Mouse (Mus musculus) CH12.LX (cell line): ENCODE measurements around the gene Eif4g3. TPM values are rescaled to one million over a fixed set of nuclear protein-coding genes. Genes with fewer than 3 reads are reported as not detected.

Experiments used
- DNase-seq: peaks from one replicate; pipeline ENCODE4 v3.0.0-alpha.2; 2013; ENCODE audit errors: extremely low read depth
- H3K27ac ChIP-seq: 2 replicates; pipeline ENCODE4 v1.5.1; 2012; ENCODE audit warnings: low read depth, mild to moderate bottlenecking, control low read depth, moderate library complexity; ENCODE audit not compliant: insufficient read depth
- H3K27me3 ChIP-seq: replicated peaks from 2 replicates; pipeline ENCODE3; 2012; ENCODE audit warnings: inconsistent platforms
- H3K36me3 ChIP-seq, 2 experiments: replicated peaks in 1 of 2; 2 replicates each; pipeline versions ENCODE3 to v1.6.1; 2012; ENCODE audit warnings: inconsistent platforms in 1 of 2, low read length in 1 of 2, mild to moderate bottlenecking in 1 of 2, mixed read lengths in 1 of 2, moderate library complexity in 1 of 2; ENCODE audit not compliant: control insufficient read depth in 1 of 2, insufficient read depth in 1 of 2
- H3K4me1 ChIP-seq, 2 experiments: 2 replicates each; pipeline ENCODE4 v1.6.1; 2012; ENCODE audit warnings: inconsistent platforms in 1 of 2, moderate library complexity in 1 of 2; ENCODE audit not compliant: insufficient read depth in 2 of 2, control insufficient read depth in 1 of 2
- H3K4me2 ChIP-seq: 2 replicates; pipeline ENCODE4 v1.6.1; 2012; ENCODE audit warnings: low read depth, mild to moderate bottlenecking, control low read depth; ENCODE audit not compliant: poor library complexity, insufficient read depth, severe bottlenecking
- H3K4me3 ChIP-seq, 3 experiments: fragments of 150-350 bp in 1 of 3; sonication (generic) in 1 of 3; replicated peaks in 1 of 3; 2 replicates each; pipeline versions ENCODE3 to v1.5.1; 2011 to 2012; ENCODE audit warnings: low read depth in 2 of 3, low read length in 2 of 3, mild to moderate bottlenecking in 2 of 3, moderate library complexity in 2 of 3, control low read depth in 1 of 3, improper control_type of control experiment in 1 of 3, inconsistent platforms in 1 of 3, mixed read lengths in 1 of 3; ENCODE audit not compliant: poor library complexity in 1 of 3
- H3K79me2 ChIP-seq: replicated peaks from 2 replicates; pipeline ENCODE4 v1.6.1; 2012; ENCODE audit warnings: mild to moderate bottlenecking, moderate library complexity; ENCODE audit not compliant: control insufficient read depth, poor library complexity, insufficient read depth, severe bottlenecking; ENCODE audit errors: extremely low read depth
- H3K9ac ChIP-seq: 2 replicates; pipeline ENCODE4 v1.6.1; 2012; ENCODE audit warnings: low read depth, mild to moderate bottlenecking, control low read depth, moderate library complexity; ENCODE audit not compliant: insufficient read depth
- H3K9me3 ChIP-seq: replicated peaks from 2 replicates; pipeline ENCODE3; 2012; ENCODE audit warnings: low read length, inconsistent platforms, mixed read lengths
- CTCF ChIP-seq, 2 experiments: IDR thresholded peaks in 1 of 2; conservative IDR thresholded peaks in 1 of 2; 2 replicates each; pipeline ENCODE4 v1.5.1; 2011 to 2012; ENCODE audit warnings: low read depth in 2 of 2, low read length in 2 of 2, improper control_type of control experiment in 1 of 2, inconsistent platforms in 1 of 2, mild to moderate bottlenecking in 1 of 2, moderate library complexity in 1 of 2
- EP300 ChIP-seq: IDR thresholded peaks from 2 replicates; pipeline ENCODE4 v1.6.1; 2011; ENCODE audit warnings: low read length, improper control_type of control experiment
- IRF4 ChIP-seq: IDR thresholded peaks from 2 replicates; pipeline ENCODE4 v1.6.1; 2014; ENCODE audit warnings: low read depth, mild to moderate bottlenecking, inconsistent platforms, low read length, improper control_type of control experiment
- JUND ChIP-seq: conservative IDR thresholded peaks from 2 replicates; pipeline ENCODE4 v1.6.1; 2011; ENCODE audit warnings: low read depth, low read length, improper control_type of control experiment
- MAFK ChIP-seq: IDR thresholded peaks from 2 replicates; pipeline ENCODE4 v1.6.1; 2011; ENCODE audit warnings: low read length, improper control_type of control experiment; ENCODE audit not compliant: insufficient replicate concordance
- MAZ ChIP-seq: IDR thresholded peaks from 2 replicates; pipeline ENCODE4 v1.6.1; 2012; ENCODE audit warnings: low read depth, mild to moderate bottlenecking, inconsistent platforms, low read length, improper control_type of control experiment, moderate library complexity
- NRF1 ChIP-seq: IDR thresholded peaks from 2 replicates; pipeline ENCODE4 v1.6.1; 2014; ENCODE audit warnings: low read depth, mild to moderate bottlenecking, inconsistent platforms, low read length, improper control_type of control experiment, moderate library complexity
- PAX5 ChIP-seq: IDR thresholded peaks from 2 replicates; pipeline ENCODE4 v1.6.1; 2012; ENCODE audit warnings: low read length, inconsistent platforms, mixed read lengths
- POLR2A ChIP-seq: IDR thresholded peaks from 2 replicates; pipeline ENCODE4 v1.6.1; 2011; ENCODE audit warnings: low read depth, mild to moderate bottlenecking, improper control_type of control experiment, low read length
- POLR2AphosphoS2 ChIP-seq: IDR thresholded peaks from 2 replicates; pipeline ENCODE4 v1.6.1; 2011; ENCODE audit warnings: low read depth, low read length, improper control_type of control experiment
- RAD21 ChIP-seq: IDR thresholded peaks from 2 replicates; pipeline ENCODE4 v1.6.1; 2011; ENCODE audit warnings: low read depth, mild to moderate bottlenecking, low read length, improper control_type of control experiment, moderate library complexity
- RCOR1 ChIP-seq: conservative IDR thresholded peaks from 2 replicates; pipeline ENCODE4 v1.6.1; 2012; ENCODE audit warnings: low read depth, mild to moderate bottlenecking, inconsistent platforms, low read length, improper control_type of control experiment
- SIN3A ChIP-seq: IDR thresholded peaks from 2 replicates; pipeline ENCODE4 v1.6.1; 2012; ENCODE audit warnings: low read length, improper control_type of control experiment, inconsistent platforms
- SMC3 ChIP-seq: IDR thresholded peaks from 2 replicates; pipeline ENCODE4 v1.6.1; 2011; ENCODE audit warnings: low read depth, low read length, improper control_type of control experiment
- TCF12 ChIP-seq: IDR thresholded peaks from 2 replicates; pipeline ENCODE4 v1.6.1; 2014; ENCODE audit warnings: low read depth, mild to moderate bottlenecking, inconsistent platforms, low read length, improper control_type of control experiment
- UBTF ChIP-seq: IDR thresholded peaks from 2 replicates; pipeline ENCODE4 v1.6.1; 2012; ENCODE audit warnings: low read depth, mild to moderate bottlenecking, inconsistent platforms, low read length, improper control_type of control experiment, moderate library complexity
- USF1 ChIP-seq: IDR thresholded peaks from 2 replicates; pipeline ENCODE4 v1.6.1; 2014; ENCODE audit warnings: low read depth, mild to moderate bottlenecking, inconsistent platforms, low read length, improper control_type of control experiment
- ZMIZ1 ChIP-seq: IDR thresholded peaks from 2 replicates; pipeline ENCODE4 v1.6.1; 2012; ENCODE audit warnings: low read depth, mild to moderate bottlenecking, inconsistent platforms, low read length, improper control_type of control experiment
- ZNF384 ChIP-seq: IDR thresholded peaks from 2 replicates; pipeline ENCODE4 v1.6.1; 2012; ENCODE audit warnings: low read depth, low read length, improper control_type of control experiment, inconsistent platforms
- dilution Hi-C: fragments of 300-500 bp; cut with MboI; formaldehyde crosslinking; loops from 2 replicates; pipeline ENCODE4 v1.14.3; 2020; ENCODE audit warnings: low sequenced_read_pairs; ENCODE audit not compliant: extremely low pct_unique_long_range_greater_than_20kb, extremely low pct_ligation_motif_present
- in situ Hi-C: fragments of 300-500 bp; cut with MboI; formaldehyde crosslinking; loops from 3 replicates; pipeline ENCODE4 v1.14.3; 2019; ENCODE audit warnings: low sequenced_read_pairs, low pct_ligation_motif_present, low pct_unique_long_range_greater_than_20kb, mixed read lengths
- polyA plus RNA-seq: library from polyadenylated mRNA; unstranded; fragments of >175 nt; gene quantifications from 2 replicates; pipeline ENCODE4 v1.2.1, GENCODE M21; 2012; ENCODE audit warnings: low read depth; ENCODE audit not compliant: insufficient read length
- total RNA-seq, 2 experiments: library from RNA; depleted of rRNA; stranded (reverse); fragments of 300-350 nt in 1 of 2; fragments of >200 nt in 1 of 2; gene quantifications; 2 replicates each; pipeline ENCODE4 v1.2.3; 2012 to 2014

Gene Eif4g3
- total and polyA plus RNA-seq, 3 experiments = 10.8 to 47.2 (median 24.0) TPM

DNA sequence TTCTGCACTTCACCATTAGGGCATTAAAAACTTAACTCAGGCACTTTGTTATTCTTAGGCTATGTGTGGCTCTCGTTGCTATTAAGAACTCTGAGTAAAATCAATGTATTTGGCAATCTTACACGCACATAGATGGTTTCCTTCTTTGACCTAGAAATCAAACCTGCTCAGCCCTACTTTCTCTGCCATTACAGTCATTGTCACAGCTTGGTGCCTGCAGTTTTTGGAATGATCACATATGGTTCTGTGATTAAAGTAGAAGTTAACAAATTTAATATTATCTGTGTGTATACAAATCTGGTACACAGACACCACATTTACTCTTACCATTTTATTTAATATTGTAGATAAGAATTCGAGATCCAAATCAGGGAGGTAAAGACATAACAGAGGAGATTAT is 112.1 kb downstream of the Eif4g3 start:
- dilution Hi-C loops = no loop called here
- peaks cover 79 to 98% of the 10 kb centered on the region in 2 experiments for H3K36me3 ChIP-seq
- H3K9ac ChIP-seq = no peak overlapping the region
- H3K79me2 ChIP-seq = no peaks in the 10 kb centered on the region; the same call in 1 of the 2 replicates
- H3K27ac ChIP-seq = no peak overlapping the region
- H3K4me2 ChIP-seq = no peak overlapping the region
- no peaks in the 10 kb centered on the region for H3K4me1 ChIP-seq
- in situ Hi-C loops = loop anchor here (10.0 kb wide), 1 partner anchor 140 kb away; no protein-coding TSS in a partner anchor
- TF ChIP-seq SIN3A = no peak
- no peak for TF ChIP-seq RCOR1
- TF ChIP-seq IRF4 = no peak
- no peak for TF ChIP-seq RAD21
- no peak for TF ChIP-seq EP300
- no peak for TF ChIP-seq NRF1
- no peak for TF ChIP-seq ZMIZ1
- TF ChIP-seq MAFK = no peak
- no peak for TF ChIP-seq UBTF
- no peak for TF ChIP-seq PAX5
- TF ChIP-seq JUND = no peak
- TF ChIP-seq POLR2AphosphoS2 = no peak
- TF ChIP-seq USF1 = no peak
- no peak for TF ChIP-seq CTCF (conservative IDR thresholded peaks at IDR 0.05 in 1 of 2, IDR thresholded peaks at IDR 0.05 in 1 of 2; ENCODE audit: low read depth in 2 of 2, low read length in 2 of 2)
- TF ChIP-seq ZNF384 = no peak
- TF ChIP-seq POLR2A = no peak
- TF ChIP-seq MAZ = no peak
- H3K9me3 ChIP-seq = no peaks in the 10 kb centered on the region
- no peak for DNase-seq
- H3K4me3 ChIP-seq = no peak overlapping the region
- H3K27me3 ChIP-seq = no peaks in the 10 kb centered on the region

GRCm38 (mm10) chr4:138107441-138108409 is 114.9 kb downstream of the Eif4g3 start:
- TF ChIP-seq CTCF (conservative IDR thresholded peaks at IDR 0.05 in 1 of 2, IDR thresholded peaks at IDR 0.05 in 1 of 2; ENCODE audit: low read depth in 2 of 2, low read length in 2 of 2) (peak; percentile 74 to 76), RAD21 (peak; percentile 62), TCF12 (no peak), SMC3 (peak; percentile 54)
- dilution Hi-C loops (no loop called here), in situ Hi-C loops (loop anchor here (10.0 kb wide), 1 partner anchor 143 kb away; no protein-coding TSS in a partner anchor)
- H3K9me3 ChIP-seq = no peaks in the 10 kb centered on the region
- no peaks in the 10 kb centered on the region for H3K79me2 ChIP-seq
- peak; percentile 67 for DNase-seq
- no peak overlapping the region for H3K4me3 ChIP-seq
- H3K4me1 ChIP-seq = no peaks in the 10 kb centered on the region
- no peak overlapping the region for H3K9ac ChIP-seq
- H3K4me2 ChIP-seq = no peak overlapping the region
- H3K27ac ChIP-seq = no peak overlapping the region
- peaks cover 76 to 99% of the 10 kb centered on the region in 2 experiments for H3K36me3 ChIP-seq
- H3K27me3 ChIP-seq = no peaks in the 10 kb centered on the region
